Mouse (Mus musculus): ENCODE measurements around the gene Pcdh18.

The Pcdh18 gene

DNA sequence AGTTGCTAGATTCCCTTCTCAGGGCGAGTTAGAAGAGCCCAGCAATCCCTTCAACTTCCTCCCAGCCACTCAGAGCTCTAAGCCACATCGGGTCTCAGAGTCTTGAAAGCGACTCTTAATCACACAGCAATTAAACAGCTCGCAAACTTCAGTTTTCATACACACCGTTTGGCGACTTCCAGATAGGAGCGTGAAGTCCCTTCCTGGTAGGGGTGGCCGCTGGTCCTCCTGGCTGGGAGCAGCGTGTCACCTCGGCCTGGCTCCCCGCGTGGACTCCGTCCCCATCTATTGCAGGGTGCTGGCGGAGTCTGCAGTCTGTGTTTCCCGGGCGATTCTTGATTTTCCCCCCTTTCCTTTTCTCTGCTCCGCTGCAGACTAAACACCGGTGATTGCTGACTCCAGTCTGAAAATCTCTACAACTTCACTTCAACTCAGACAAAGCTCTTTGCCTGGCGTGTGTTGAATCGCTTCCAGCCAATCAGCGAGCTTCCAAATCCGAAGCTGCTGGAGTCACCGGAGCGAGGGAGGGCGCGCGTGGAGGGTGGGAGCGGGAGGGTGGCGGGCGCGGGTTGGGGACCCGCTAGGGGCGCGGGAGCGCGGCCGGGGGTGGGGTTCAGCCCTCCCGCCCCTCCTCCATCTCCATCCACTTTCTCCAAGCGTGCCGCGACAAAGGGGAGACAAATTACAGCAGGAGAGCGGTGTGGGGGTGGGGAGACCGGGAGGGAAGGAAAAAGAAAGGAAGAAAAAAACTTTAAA is at the start of gene Pcdh18:
TSS of gene Pcdh18 (minus strand) at position 456 of the 756 bp plus-strand sequence.
- DNase-seq (ENCODE audit: extremely low spot score), result peak; percentile 92

DNA sequence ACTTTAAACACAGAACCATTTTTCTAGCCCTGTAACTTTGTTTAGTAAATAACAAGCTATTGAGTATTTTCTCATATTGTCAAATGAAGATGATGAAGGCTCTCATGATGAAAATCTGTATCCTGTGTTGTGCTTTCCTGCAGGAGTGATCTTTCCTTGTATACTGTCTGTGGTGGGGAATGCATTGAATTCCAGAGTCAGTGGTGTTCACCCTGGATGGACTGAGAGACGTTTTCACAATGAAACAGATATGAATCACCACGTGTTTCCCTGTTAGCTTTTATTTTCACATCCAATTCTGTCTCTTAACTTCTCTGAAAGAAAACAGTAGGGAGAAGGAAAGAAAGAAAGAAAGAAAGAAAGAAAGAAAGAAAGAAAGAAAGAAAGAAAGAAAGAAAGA is 49.7 kb upstream of the Pcdh18 start:
- no peak for DNase-seq (ENCODE audit: extremely low spot score)

DNA sequence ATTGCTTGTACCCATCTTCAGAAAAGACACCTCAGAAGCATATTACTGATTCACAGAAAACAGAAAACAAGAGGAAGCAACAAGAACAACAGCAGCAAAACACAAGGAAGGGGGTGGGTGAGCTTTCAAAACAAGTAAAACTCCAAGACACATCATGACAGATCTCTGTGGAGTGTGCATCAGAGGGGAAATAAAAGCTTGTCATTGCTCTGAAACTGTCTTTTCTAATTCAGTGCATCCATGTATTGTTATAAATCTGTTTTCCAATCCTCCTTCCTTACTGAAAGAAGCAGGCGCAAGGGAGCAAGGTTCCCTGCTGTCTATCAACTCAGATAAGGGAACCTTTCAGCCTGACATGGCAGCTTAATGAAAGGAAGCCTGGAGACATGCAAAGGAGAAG is 48.4 kb upstream of the Pcdh18 start:
- DNase-seq (ENCODE audit: extremely low spot score), result no peak

DNA sequence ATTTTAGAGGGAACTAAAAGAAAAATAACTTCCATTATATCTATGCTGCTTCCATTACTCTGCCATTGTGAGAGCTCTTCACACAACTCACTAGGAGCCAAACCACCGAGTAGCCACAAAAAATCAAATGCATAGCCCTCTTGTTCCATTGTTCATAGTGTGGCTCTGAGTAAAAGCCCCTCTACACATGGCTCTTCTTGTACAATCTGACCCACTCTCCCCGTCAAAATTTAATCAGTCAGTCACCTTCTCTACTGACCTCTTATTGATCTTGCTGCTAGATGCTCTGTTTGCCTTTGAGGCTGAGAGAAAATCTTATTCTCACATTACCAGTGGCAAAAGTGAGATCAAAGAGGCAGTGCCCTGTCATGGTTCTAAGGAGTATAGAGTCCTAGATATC is 31.2 kb upstream of the Pcdh18 start:
- DNase-seq (ENCODE audit: extremely low spot score), result no peak

DNA sequence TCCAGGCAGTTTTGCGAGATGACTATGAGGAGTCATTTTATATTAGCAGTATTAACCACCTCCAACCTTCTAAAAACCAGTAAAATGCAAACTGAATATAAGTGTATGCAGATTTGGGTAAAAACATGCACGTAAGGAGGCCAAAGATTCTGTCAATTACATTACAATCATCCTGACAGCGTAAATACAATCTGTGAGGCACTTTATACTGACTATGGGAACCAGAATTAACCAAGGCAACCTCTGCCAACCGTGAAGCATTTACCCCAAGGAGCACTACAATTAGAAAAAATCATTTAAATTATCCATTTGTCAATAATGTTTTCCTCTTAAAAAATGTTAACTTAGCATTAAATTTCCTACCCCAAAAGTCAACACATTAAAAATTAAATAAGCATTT is 30.6 kb upstream of the Pcdh18 start:
- DNase-seq (ENCODE audit: extremely low spot score), result no peak

DNA sequence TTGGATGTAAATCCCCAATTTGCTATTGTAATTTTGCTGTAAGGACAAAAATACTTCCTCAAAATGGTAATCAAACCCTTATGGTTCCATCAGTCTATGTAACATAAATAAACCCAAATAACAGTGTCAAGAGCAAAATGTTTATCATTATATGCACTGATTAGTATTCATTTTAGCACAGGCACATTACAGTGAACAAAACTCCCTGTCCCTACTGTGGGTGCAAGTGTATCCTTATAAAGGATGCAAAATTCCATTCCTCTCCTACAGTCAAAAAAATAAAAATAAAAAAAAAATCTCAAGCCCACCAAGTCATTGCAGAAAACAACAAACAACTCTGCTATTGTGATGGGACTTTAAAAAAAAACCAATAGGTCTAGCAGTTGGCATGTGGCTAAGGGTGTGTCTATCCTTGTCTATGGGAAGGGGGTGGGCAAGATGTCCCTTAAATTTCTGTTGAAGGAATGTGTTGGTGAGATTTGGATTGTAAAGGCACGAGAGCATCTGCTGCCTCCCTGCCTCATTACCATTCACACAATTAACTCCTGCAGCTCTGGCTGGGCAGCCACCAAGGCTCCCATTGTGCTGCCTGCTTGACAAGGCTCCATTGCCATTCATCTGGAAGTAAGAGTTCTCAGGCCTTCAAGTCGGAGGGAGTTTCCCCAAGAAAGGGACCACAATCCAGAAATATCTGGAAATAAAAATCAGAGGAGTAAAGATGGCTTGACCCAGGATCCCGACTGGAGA is 12.0 kb upstream of the Pcdh18 start:
- peak; percentile 39 for DNase-seq (ENCODE audit: extremely low spot score)

DNA sequence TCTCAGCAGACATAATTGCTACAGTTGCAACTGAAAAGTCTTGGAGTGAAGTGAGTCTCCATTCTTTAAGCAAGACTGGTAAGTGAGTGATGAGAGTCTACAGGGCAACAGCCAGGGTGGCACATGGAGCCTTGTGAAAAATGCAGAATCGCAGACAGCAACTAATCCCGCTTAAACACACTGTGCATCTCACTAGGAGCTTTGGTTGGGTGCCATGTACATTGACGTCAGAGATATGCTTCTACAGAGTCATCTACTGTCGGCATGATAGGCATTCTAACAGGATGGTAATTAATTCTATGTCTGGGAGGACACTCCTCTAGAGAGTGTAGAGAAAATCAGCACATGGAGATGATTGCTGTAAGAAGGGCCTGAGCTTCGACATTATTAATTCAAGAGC is 5.6 kb upstream of the Pcdh18 start:
- no peak for DNase-seq (ENCODE audit: extremely low spot score)

DNA sequence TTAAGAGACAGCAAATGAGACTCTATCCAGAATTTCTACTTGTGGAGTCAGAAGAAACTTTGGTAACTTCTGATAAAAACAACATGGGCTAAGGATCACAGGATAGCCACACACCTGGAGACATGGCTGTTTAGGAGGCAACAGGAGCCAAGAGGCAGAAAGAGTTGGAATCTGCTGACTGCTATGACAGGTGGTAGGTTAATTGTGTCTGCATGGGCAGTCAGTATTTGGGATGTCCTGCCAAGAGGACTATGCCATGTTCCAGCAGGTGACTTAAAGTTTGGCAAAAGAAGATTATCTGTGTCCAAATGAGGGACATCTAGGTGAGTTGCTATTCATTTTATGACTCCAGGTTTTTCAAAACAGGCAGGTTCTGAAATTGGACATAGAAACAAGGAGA is 4.8 kb upstream of the Pcdh18 start:
- no peak for DNase-seq (ENCODE audit: extremely low spot score)

DNA sequence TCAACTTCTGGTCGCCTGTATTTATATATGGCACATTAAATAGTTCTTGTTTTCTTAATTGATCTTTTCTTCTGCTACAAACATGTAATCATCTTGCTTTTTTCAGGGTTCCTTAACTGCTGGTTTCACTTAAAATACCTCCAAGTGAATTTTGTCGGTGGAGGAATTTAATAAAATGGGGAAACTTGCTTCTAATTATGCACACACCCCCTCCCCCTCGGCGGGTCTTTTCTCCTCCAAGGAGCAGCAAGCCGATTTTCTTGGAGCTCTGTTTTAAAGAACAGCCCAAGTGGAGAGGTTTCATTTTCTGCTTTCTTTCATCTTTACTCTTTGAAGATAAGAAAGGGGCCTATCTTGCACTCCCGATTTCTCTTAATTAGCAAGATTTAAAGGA is 498 bp upstream of the Pcdh18 start:
- peak; percentile 78 for DNase-seq (ENCODE audit: extremely low spot score)

DNA sequence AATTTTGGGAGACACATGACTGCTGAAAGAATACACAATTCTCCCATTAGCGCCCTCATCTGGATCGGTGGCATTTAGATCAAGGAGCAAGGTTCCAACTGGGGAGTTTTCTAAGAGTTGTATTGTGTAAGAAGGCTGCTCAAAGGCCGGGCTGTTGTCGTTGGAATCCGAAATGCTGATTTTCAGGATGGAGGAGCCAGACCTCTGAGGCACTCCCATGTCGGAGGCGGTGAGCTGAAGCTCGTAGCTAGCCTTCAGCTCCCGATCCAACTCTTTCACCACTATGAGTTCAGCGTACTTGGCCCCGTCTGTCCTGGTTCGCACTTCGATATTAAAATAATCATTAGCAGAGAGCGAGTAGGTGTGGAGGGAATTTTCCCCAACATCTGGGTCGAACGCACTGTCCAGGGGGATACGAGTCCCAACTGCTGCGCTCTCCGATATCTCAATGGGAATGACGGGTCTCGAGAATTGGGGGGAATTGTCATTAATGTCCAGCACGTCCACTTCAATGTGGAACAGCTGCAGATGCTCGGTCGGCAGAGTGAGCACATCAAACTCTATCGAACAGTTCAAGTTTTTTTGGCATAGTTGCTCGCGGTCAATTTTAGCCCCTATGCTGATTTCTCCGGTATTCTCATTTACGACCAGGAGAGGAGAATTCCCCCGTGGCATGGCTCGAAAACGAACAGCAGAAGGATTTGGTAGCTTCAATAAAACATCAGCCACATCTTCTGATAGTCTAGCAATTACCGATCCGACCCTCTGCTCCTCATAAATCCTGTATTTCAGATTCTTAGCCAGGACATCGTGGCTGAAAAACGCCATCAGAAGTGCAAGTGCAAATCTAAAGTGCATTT is 909 bp downstream of the Pcdh18 start:
- DNase-seq (ENCODE audit: extremely low spot score), result peak; percentile 32

DNA sequence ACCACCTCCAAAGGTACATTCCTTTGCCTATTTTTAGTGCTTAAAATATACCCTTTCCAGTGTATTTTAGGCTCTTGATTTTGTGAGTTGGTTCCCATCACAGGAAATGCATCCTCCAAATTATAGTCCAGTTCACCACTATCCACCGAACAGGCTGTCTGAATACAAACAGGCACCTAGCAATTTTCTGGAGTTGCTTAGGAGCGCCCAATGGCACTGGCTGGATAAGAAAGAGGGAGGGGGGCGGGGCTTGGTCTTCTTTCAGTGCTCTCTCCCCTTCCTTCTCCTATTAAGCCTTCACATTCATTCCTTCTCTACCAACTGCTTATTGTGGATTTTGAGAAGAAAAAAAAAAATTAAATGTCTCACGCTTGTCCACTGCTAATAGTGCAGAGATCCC is 4.4 kb downstream of the Pcdh18 start:
- no peak for DNase-seq (ENCODE audit: extremely low spot score)

DNA sequence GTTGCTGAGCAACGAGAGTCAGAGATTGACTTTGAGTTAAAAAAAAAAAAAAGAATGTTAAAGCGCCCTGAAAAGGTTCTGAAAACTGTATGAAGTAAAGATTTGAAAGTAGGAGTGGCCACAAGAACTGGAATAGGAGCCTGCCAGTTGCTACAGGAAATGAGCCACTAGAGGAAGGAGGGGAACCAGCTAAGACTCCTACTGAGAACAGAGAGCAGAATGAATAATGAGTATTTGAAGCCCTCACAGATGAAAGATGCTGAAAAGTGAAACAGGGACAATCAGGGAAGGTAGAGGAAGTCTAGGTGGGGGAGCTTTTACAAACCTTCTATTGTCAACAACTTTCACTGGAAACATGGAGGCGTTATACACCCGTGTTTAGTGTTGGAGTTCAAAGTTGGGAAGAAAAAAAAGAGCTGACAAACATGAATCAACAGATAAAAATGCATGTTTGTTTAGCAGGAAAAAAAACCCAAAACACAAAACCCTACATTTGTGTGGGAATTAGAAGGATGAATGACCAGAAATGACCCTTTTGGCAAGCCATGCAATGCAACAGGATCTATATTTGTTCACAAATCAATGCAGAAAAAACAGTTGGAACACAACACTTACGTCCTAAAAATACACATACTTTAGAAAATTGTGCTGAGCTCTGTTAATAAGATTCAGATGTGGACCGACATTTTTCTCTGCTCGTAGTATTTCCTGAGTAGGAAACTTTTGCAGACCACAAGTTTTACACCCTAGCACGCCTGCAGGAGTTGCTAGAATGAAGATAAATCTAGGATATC is 7.4 kb downstream of the Pcdh18 start:
- no peak for DNase-seq (ENCODE audit: extremely low spot score)

DNA sequence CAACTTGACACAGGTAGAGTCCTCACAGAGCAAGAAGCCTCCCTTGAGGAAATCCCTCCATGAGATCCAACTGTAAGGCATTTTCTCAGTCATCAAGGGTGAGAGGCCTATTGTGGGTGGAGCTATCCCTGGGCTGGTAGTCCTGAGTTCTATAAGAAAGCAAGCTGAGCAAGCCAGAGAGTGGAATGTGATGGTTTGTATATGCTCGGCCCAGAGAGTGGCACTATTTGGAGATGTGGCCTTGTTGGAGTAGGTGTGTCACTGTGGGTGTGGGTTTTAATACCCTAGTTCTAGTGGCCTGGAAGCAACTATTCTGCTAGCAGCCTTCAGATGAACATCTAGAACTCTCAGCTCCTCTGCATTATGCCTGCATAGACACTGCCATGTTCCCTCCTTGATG is 9.1 kb downstream of the Pcdh18 start:
- no peak for DNase-seq (ENCODE audit: extremely low spot score)

DNA sequence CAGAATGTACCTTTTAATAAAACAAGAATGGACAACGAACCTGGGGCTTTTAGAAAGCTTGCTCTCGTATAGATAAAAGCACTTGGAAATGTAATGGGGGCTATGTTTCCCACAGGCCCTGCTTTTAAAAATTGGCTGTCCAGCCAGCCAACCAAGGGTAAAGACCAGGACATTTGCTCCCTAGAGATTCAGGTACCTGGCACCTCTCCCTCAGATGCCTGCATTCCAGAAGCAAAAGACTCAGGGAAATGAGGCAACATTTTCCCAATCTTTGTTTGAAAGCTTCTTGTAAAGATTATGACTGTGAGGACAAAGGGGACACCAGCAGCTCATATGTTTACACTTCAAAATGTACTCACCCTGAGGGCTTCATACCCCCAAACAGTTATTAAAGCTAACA is 18.1 kb downstream of the Pcdh18 start:
- DNase-seq (ENCODE audit: extremely low spot score), result no peak

DNA sequence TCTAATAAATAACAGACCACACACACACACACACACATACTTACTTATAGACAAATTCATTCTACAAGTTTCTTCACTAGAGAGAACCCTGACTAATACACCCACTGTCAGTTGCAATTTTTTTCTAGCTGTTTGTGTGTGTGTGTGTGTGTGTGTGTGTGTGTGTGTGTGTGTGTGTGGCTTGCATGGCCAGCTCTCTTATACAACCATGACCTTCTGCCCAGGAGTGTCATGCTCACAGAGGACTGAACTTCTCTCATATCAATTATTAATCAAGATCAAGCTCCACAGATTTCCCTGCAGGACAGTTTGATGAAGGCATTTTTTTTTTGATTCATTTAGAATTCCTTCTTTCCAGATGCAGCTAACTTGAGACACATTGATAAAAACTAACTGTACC is 18.6 kb downstream of the Pcdh18 start:
- DNase-seq (ENCODE audit: extremely low spot score), result no peak

DNA sequence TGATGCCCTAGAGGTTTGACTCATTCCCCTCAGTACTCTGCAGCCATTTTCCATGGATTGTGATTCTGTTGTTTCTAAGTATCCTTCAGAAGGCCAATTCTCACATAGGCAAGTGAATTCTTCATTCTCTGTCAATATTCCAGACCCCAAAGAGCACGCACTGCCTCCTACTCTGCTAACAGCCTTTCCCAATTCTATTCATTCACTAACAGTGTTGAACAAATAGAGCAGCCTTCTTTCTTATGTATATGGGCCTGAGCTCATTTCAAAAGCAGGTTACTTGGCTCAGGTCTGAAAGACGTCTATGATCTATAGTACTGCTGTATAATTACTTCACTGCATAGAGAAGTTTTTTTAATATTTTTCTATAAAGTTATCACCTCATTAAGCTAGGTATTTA is 50.6 kb downstream of the Pcdh18 start:
- DNase-seq (ENCODE audit: extremely low spot score), result no peak

DNA sequence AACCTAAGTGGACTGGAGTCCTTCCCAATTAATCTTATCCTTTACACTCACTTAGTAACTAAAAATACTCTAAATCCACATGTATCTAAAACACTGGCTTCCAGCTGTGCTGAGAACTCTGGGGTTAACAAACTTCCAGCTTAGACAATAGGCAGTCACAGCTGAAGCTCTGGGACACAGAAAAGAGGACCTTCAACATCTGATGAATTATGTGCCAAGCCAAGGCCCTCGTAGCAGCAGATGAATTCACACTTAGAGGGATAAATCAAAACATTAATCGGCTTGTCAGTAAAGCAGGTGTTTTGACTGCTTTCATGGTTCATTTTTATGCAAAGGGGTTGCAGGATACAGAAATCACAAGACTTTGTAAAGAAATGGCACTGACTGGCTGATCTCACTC is 57.2 kb downstream of the Pcdh18 start:
- no peak for DNase-seq (ENCODE audit: extremely low spot score)

Measured in embryo, embryonic 9.5 days (tissue).